Mouse (Mus musculus): ENCODE results near the gene Lrig1. TPM values are rescaled to one million over a fixed set of nuclear protein-coding genes. Genes with fewer than 3 reads are reported as not detected.

Gene Lrig1
- polyA plus RNA-seq, 1 experiment from 2014 or later, result 10.9 TPM

GRCm38 (mm10) chr6:94652659-94653213, 47.2 kb downstream of the Lrig1 start:
- Histone ChIP-seq H3K4me2 (no peak overlapping the region), H3K9ac (ENCODE audit: low read depth, low read length) (no peak overlapping the region), H3K9me3 (replicated peaks; ENCODE audit: control insufficient read depth, low read length) (no peaks in the 10 kb centered on the region), H3K27me3 (ENCODE audit: control insufficient read depth, insufficient read depth, low read length) (no peaks in the 10 kb centered on the region), H3K4me3 (ENCODE audit: low read depth, low read length) (no peak overlapping the region), H3K36me3 (ENCODE audit: control insufficient read depth, insufficient read depth, low read length) (0 out of 2 replicates have a peak, but pooled peaks cover 2% of the 10 kb centered on the region), H3K4me1 (ENCODE audit: control insufficient read depth, insufficient read depth, low read length) (peaks cover 32% of the 10 kb centered on the region), H3K27ac (ENCODE audit: low read depth, low read length) (no peak overlapping the region)
- no peak for ATAC-seq (replicated peaks; ENCODE audit: insufficient number of reproducible peaks, low FRiP score, low TSS enrichment)
- WGBS (ENCODE audit: insufficient replicate concordance), result 58% methylated on average over 6 of the region's 6 CpGs

GRCm38 (mm10) chr6:94651541-94651940, 48.4 kb downstream of the Lrig1 start:
- Histone ChIP-seq H3K9ac (ENCODE audit: low read depth, low read length) (no peak overlapping the region), H3K4me2 (no peak overlapping the region), H3K9me3 (replicated peaks; ENCODE audit: control insufficient read depth, low read length) (no peaks in the 10 kb centered on the region), H3K27me3 (ENCODE audit: control insufficient read depth, insufficient read depth, low read length) (no peaks in the 10 kb centered on the region), H3K36me3 (ENCODE audit: control insufficient read depth, insufficient read depth, low read length) (0 out of 2 replicates have a peak, but pooled peaks cover 2% of the 10 kb centered on the region), H3K27ac (ENCODE audit: low read depth, low read length) (no peak overlapping the region), H3K4me3 (ENCODE audit: low read depth, low read length) (no peak overlapping the region), H3K4me1 (ENCODE audit: control insufficient read depth, insufficient read depth, low read length) (peaks cover 36% of the 10 kb centered on the region)
- no peak for ATAC-seq (replicated peaks; ENCODE audit: insufficient number of reproducible peaks, low FRiP score, low TSS enrichment)
- 74% methylated on average over 17 of the region's 17 CpGs for WGBS (ENCODE audit: insufficient replicate concordance)

- Histone ChIP-seq H3K36me3 (ENCODE audit: control insufficient read depth, insufficient read depth, low read length) (0 out of 2 replicates have a peak, but pooled peaks cover 2% of the 10 kb centered on the region), H3K27ac (ENCODE audit: low read depth, low read length) (no peak overlapping the region), H3K4me2 (no peak overlapping the region), H3K9me3 (replicated peaks; ENCODE audit: control insufficient read depth, low read length) (no peaks in the 10 kb centered on the region), H3K27me3 (ENCODE audit: control insufficient read depth, insufficient read depth, low read length) (no peaks in the 10 kb centered on the region), H3K4me3 (ENCODE audit: low read depth, low read length) (no peak overlapping the region), H3K9ac (ENCODE audit: low read depth, low read length) (no peak overlapping the region), H3K4me1 (ENCODE audit: control insufficient read depth, insufficient read depth, low read length) (peaks cover 31% of the 10 kb centered on the region)
- WGBS (ENCODE audit: insufficient replicate concordance), result 86% methylated on average over 1 of the region's 1 CpGs
- no peak for ATAC-seq (replicated peaks; ENCODE audit: insufficient number of reproducible peaks, low FRiP score, low TSS enrichment)
Observed at GRCm38 (mm10) chr6:94649637-94650036, 50.3 kb downstream of the Lrig1 start.

GRCm38 (mm10) chr6:94648496-94648895, 51.5 kb downstream of the Lrig1 start:
- Histone ChIP-seq H3K4me2 (no peak overlapping the region; the same call in 1 of the 2 replicates), H3K9me3 (replicated peaks; ENCODE audit: control insufficient read depth, low read length) (no peaks in the 10 kb centered on the region), H3K27ac (ENCODE audit: low read depth, low read length) (peak overlapping the region; percentile 50), H3K4me1 (ENCODE audit: control insufficient read depth, insufficient read depth, low read length) (peaks cover 31% of the 10 kb centered on the region), H3K36me3 (ENCODE audit: control insufficient read depth, insufficient read depth, low read length) (no peaks in the 10 kb centered on the region), H3K4me3 (ENCODE audit: low read depth, low read length) (no peak overlapping the region), H3K27me3 (ENCODE audit: control insufficient read depth, insufficient read depth, low read length) (no peaks in the 10 kb centered on the region), H3K9ac (ENCODE audit: low read depth, low read length) (no peak overlapping the region)
- 26% methylated on average over 4 of the region's 4 CpGs for WGBS (ENCODE audit: insufficient replicate concordance)
- ATAC-seq (replicated peaks; ENCODE audit: insufficient number of reproducible peaks, low FRiP score, low TSS enrichment), result no peak

GRCm38 (mm10) chr6:94647574-94648430, 52.2 kb downstream of the Lrig1 start:
- H3K4me2 ChIP-seq, result peak overlapping the region; percentile 12; the same call in 1 of the 2 replicates
- peak overlapping the region; percentile 50 for H3K27ac ChIP-seq (ENCODE audit: low read depth, low read length)
- peak overlapping the region; percentile 52 for H3K9ac ChIP-seq (ENCODE audit: low read depth, low read length)
- ATAC-seq (replicated peaks; ENCODE audit: insufficient number of reproducible peaks, low FRiP score, low TSS enrichment), result peak; percentile 64
- peaks cover 31% of the 10 kb centered on the region for H3K4me1 ChIP-seq (ENCODE audit: control insufficient read depth, insufficient read depth, low read length)
- WGBS (ENCODE audit: insufficient replicate concordance), result 11% methylated on average over 10 of the region's 10 CpGs
- H3K36me3 ChIP-seq (ENCODE audit: control insufficient read depth, insufficient read depth, low read length), result no peaks in the 10 kb centered on the region
- no peaks in the 10 kb centered on the region for H3K9me3 ChIP-seq (replicated peaks; ENCODE audit: control insufficient read depth, low read length)
- no peaks in the 10 kb centered on the region for H3K27me3 ChIP-seq (ENCODE audit: control insufficient read depth, insufficient read depth, low read length)
- H3K4me3 ChIP-seq (ENCODE audit: low read depth, low read length), result no peak overlapping the region

- no peak overlapping the region for H3K4me2 ChIP-seq
- H3K36me3 ChIP-seq (ENCODE audit: control insufficient read depth, insufficient read depth, low read length), result no peaks in the 10 kb centered on the region
- no peak overlapping the region for H3K4me3 ChIP-seq (ENCODE audit: low read depth, low read length)
- H3K27me3 ChIP-seq (ENCODE audit: control insufficient read depth, insufficient read depth, low read length), result no peaks in the 10 kb centered on the region
- no peak overlapping the region for H3K9ac ChIP-seq (ENCODE audit: low read depth, low read length)
- WGBS (ENCODE audit: insufficient replicate concordance), result 63% methylated on average over 6 of the region's 6 CpGs
- peaks cover 31% of the 10 kb centered on the region for H3K4me1 ChIP-seq (ENCODE audit: control insufficient read depth, insufficient read depth, low read length)
- no peak overlapping the region for H3K27ac ChIP-seq (ENCODE audit: low read depth, low read length)
- no peaks in the 10 kb centered on the region for H3K9me3 ChIP-seq (replicated peaks; ENCODE audit: control insufficient read depth, low read length)
- no peak for ATAC-seq (replicated peaks; ENCODE audit: insufficient number of reproducible peaks, low FRiP score, low TSS enrichment)
Observed at GRCm38 (mm10) chr6:94646902-94647301, 53.1 kb downstream of the Lrig1 start.

- peaks cover 31% of the 10 kb centered on the region for H3K4me1 ChIP-seq (ENCODE audit: control insufficient read depth, insufficient read depth, low read length)
- no peak for ATAC-seq (replicated peaks; ENCODE audit: insufficient number of reproducible peaks, low FRiP score, low TSS enrichment)
Observed at GRCm38 (mm10) chr6:94646274-94646863, 53.6 kb downstream of the Lrig1 start.

GRCm38 (mm10) chr6:94645723-94646122, 54.2 kb downstream of the Lrig1 start:
- no peak overlapping the region for H3K27ac ChIP-seq (ENCODE audit: low read depth, low read length)
- no peak for ATAC-seq (replicated peaks; ENCODE audit: insufficient number of reproducible peaks, low FRiP score, low TSS enrichment)

More at GRCm38 (mm10) chr6:94646274-94646863, 53.6 kb downstream of the Lrig1 start:
- Histone ChIP-seq H3K4me3 (ENCODE audit: low read depth, low read length) (no peak overlapping the region), H3K27ac (ENCODE audit: low read depth, low read length) (no peak overlapping the region), H3K9ac (ENCODE audit: low read depth, low read length) (no peak overlapping the region), H3K27me3 (ENCODE audit: control insufficient read depth, insufficient read depth, low read length) (no peaks in the 10 kb centered on the region), H3K4me2 (no peak overlapping the region), H3K36me3 (ENCODE audit: control insufficient read depth, insufficient read depth, low read length) (no peaks in the 10 kb centered on the region), H3K9me3 (replicated peaks; ENCODE audit: control insufficient read depth, low read length) (no peaks in the 10 kb centered on the region)
- 57% methylated on average over 6 of the region's 6 CpGs for WGBS (ENCODE audit: insufficient replicate concordance)

More at GRCm38 (mm10) chr6:94645723-94646122, 54.2 kb downstream of the Lrig1 start:
- Histone ChIP-seq H3K9me3 (replicated peaks; ENCODE audit: control insufficient read depth, low read length) (no peaks in the 10 kb centered on the region), H3K36me3 (ENCODE audit: control insufficient read depth, insufficient read depth, low read length) (no peaks in the 10 kb centered on the region), H3K4me1 (ENCODE audit: control insufficient read depth, insufficient read depth, low read length) (peaks cover 31% of the 10 kb centered on the region), H3K27me3 (ENCODE audit: control insufficient read depth, insufficient read depth, low read length) (no peaks in the 10 kb centered on the region), H3K4me3 (ENCODE audit: low read depth, low read length) (no peak overlapping the region), H3K9ac (ENCODE audit: low read depth, low read length) (no peak overlapping the region), H3K4me2 (no peak overlapping the region)
- 51% methylated on average over 4 of the region's 4 CpGs for WGBS (ENCODE audit: insufficient replicate concordance)

Measured in heart, embryonic 11.5 days (tissue).